Mouse (Mus musculus) limb, embryonic 12.5 days (tissue): Measurements from ENCODE around the gene 4930550C14Rik. TPM values are rescaled to one million over a fixed set of nuclear protein-coding genes. Genes with fewer than 3 reads are reported as not detected.
A peak's percentile ranks its signal among the peaks of the same experiment; 100 is the strongest.

Experiments
- ATAC-seq: fragments of 200-750 bp; cut with Nextera tagmentation; 2 replicates; pipeline ENCODE4 v1.8.0; 2017; ENCODE audit warnings: low read depth, moderate TSS enrichment; ENCODE audit not compliant: insufficient number of reproducible peaks, insufficient read depth, low FRiP score, low TSS enrichment
- H3K27ac ChIP-seq: fragments of 300-500 bp; sonication (generic); 2 replicates; pipeline ENCODE4 v1.5.1; 2016; ENCODE audit warnings: mild to moderate bottlenecking, moderate library complexity
- H3K27me3 ChIP-seq: fragments of 300-500 bp; sonication (generic); 2 replicates; pipeline ENCODE4 v1.6.1; 2016; ENCODE audit warnings: mild to moderate bottlenecking, moderate library complexity
- H3K36me3 ChIP-seq: fragments of 300-500 bp; sonication (generic); 2 replicates; pipeline ENCODE4 v1.6.1; 2016; ENCODE audit warnings: mild to moderate bottlenecking, moderate library complexity
- H3K4me1 ChIP-seq: fragments of 300-500 bp; sonication (generic); replicated peaks from 2 replicates; pipeline ENCODE4 v1.6.1; 2016
- H3K4me2 ChIP-seq: fragments of 300-500 bp; sonication (generic); 2 replicates; pipeline ENCODE4 v1.6.1; 2016; ENCODE audit warnings: mild to moderate bottlenecking, moderate library complexity
- H3K4me3 ChIP-seq: fragments of 300-500 bp; sonication (generic); replicated peaks from 2 replicates; pipeline ENCODE4 v1.5.1; 2016; ENCODE audit warnings: mild to moderate bottlenecking
- H3K9ac ChIP-seq: fragments of 300-500 bp; sonication (generic); replicated peaks from 2 replicates; pipeline ENCODE4 v1.6.1; 2016; ENCODE audit warnings: mild to moderate bottlenecking, moderate library complexity
- H3K9me3 ChIP-seq: fragments of 300-500 bp; sonication (generic); 2 replicates; pipeline ENCODE4 v1.6.1; 2016; ENCODE audit warnings: mild to moderate bottlenecking, moderate library complexity
- WGBS: fragments of 180-500 bp; shearing (Covaris S2); methylation state at CpG from one replicate; pipeline ENCODE4 v1.1.7; 2016; 5-methylcytosine and 5-hydroxymethylcytosine counted together
- polyA plus RNA-seq: library from polyadenylated mRNA; unstranded; fragments of >200 nt; fragmentation: Nextera tagmentation; extraction: Ambion mirVana; gene quantifications from 2 replicates; pipeline ENCODE4 v1.2.1, GENCODE M21; 2016

Gene 4930550C14Rik
- polyA plus RNA-seq, result 0.68 TPM in 2 replicates

- Histone ChIP-seq H3K9ac (no peak within 1 kb of the TSS), H3K27ac (peak within 1 kb of the TSS; percentile 46)
- no peak for ATAC-seq
These were observed at the start of gene 4930550C14Rik for GRCm38 (mm10) chr9:53402291-53402711. Gene 4930550C14Rik, plus strand, starts transcription at chr9:53402325.

GRCm38 (mm10) chr9:53353161-53353560 lies 49.0 kb upstream of the 4930550C14Rik start:
- Histone ChIP-seq H3K27me3 (no peaks in the 10 kb centered on the region), H3K9ac (no peak overlapping the region), H3K9me3 (no peaks in the 10 kb centered on the region), H3K4me2 (no peak overlapping the region), H3K27ac (no peak overlapping the region), H3K4me1 (no peaks in the 10 kb centered on the region), H3K36me3 (no peaks in the 10 kb centered on the region), H3K4me3 (no peak overlapping the region)
- 91% methylated on average over 5 of the region's 5 CpGs for WGBS
- no peak for ATAC-seq

More at GRCm38 (mm10) chr9:53402291-53402711, at the start of gene 4930550C14Rik:
- 0 out of 2 replicates have a peak within 1 kb of the TSS, but pooled peaks have one; percentile 1 for H3K4me3 ChIP-seq
- peaks cover 33% of the 10 kb centered on the region for H3K4me1 ChIP-seq
- peak within 1 kb of the TSS; percentile 45 for H3K4me2 ChIP-seq
- H3K9me3 ChIP-seq, result no peaks in the 10 kb centered on the region
- H3K36me3 ChIP-seq, result no peaks in the 10 kb centered on the region
- H3K27me3 ChIP-seq, result no peaks in the 10 kb centered on the region
- 9% methylated on average over 11 of the region's 11 CpGs for WGBS

GRCm38 (mm10) chr9:53356219-53357155 lies 45.6 kb upstream of the 4930550C14Rik start:
- Histone ChIP-seq H3K27ac (no peak overlapping the region), H3K4me3 (no peak overlapping the region), H3K4me2 (no peak overlapping the region), H3K36me3 (no peaks in the 10 kb centered on the region), H3K9ac (no peak overlapping the region), H3K4me1 (no peaks in the 10 kb centered on the region), H3K27me3 (no peaks in the 10 kb centered on the region), H3K9me3 (no peaks in the 10 kb centered on the region)
- 55% methylated on average over 14 of the region's 14 CpGs for WGBS
- ATAC-seq, result no peak; the same call in 1 of the 2 replicates

- Histone ChIP-seq H3K36me3 (no peaks in the 10 kb centered on the region), H3K4me3 (no peak overlapping the region), H3K9ac (no peak overlapping the region), H3K9me3 (no peaks in the 10 kb centered on the region), H3K27ac (no peak overlapping the region), H3K27me3 (no peaks in the 10 kb centered on the region), H3K4me1 (no peaks in the 10 kb centered on the region), H3K4me2 (no peak overlapping the region)
- 68% methylated on average over 3 of the region's 3 CpGs for WGBS
- no peak for ATAC-seq
These were observed 30.8 kb upstream of the 4930550C14Rik start for GRCm38 (mm10) chr9:53371339-53371738.

- WGBS, result 76% methylated on average over 4 of the region's 4 CpGs
- Histone ChIP-seq H3K36me3 (no peaks in the 10 kb centered on the region), H3K9ac (no peak overlapping the region), H3K4me1 (no peaks in the 10 kb centered on the region), H3K4me2 (no peak overlapping the region), H3K27me3 (no peaks in the 10 kb centered on the region), H3K27ac (no peak overlapping the region), H3K4me3 (no peak overlapping the region), H3K9me3 (no peaks in the 10 kb centered on the region)
- ATAC-seq, result no peak
These were observed 26.2 kb upstream of the 4930550C14Rik start for GRCm38 (mm10) chr9:53375907-53376306.

- Histone ChIP-seq H3K27ac (no peak overlapping the region), H3K9me3 (no peaks in the 10 kb centered on the region), H3K4me3 (no peak overlapping the region), H3K36me3 (no peaks in the 10 kb centered on the region), H3K27me3 (no peaks in the 10 kb centered on the region), H3K4me2 (no peak overlapping the region), H3K4me1 (no peaks in the 10 kb centered on the region), H3K9ac (no peak overlapping the region)
- 83% methylated on average over 13 of the region's 13 CpGs for WGBS
- ATAC-seq, result no peak
These were observed 25.3 kb upstream of the 4930550C14Rik start for GRCm38 (mm10) chr9:53376820-53377219.

- Histone ChIP-seq H3K36me3 (no peaks in the 10 kb centered on the region), H3K27ac (no peak overlapping the region), H3K4me3 (no peak overlapping the region), H3K4me2 (no peak overlapping the region), H3K27me3 (no peaks in the 10 kb centered on the region), H3K9ac (no peak overlapping the region), H3K4me1 (no peaks in the 10 kb centered on the region), H3K9me3 (no peaks in the 10 kb centered on the region)
- no peak for ATAC-seq
- WGBS, result 68% methylated on average over 5 of the region's 5 CpGs
These were observed 24.5 kb upstream of the 4930550C14Rik start for GRCm38 (mm10) chr9:53377597-53377996.

GRCm38 (mm10) chr9:53378171-53378570 lies 24.0 kb upstream of the 4930550C14Rik start:
- no peaks in the 10 kb centered on the region for H3K36me3 ChIP-seq
- WGBS, result 74% methylated on average over 3 of the region's 3 CpGs
- no peak overlapping the region for H3K4me3 ChIP-seq
- H3K4me2 ChIP-seq, result no peak overlapping the region
- H3K9ac ChIP-seq, result no peak overlapping the region
- no peaks in the 10 kb centered on the region for H3K9me3 ChIP-seq
- H3K27me3 ChIP-seq, result no peaks in the 10 kb centered on the region
- ATAC-seq, result no peak
- no peak overlapping the region for H3K27ac ChIP-seq
- no peaks in the 10 kb centered on the region for H3K4me1 ChIP-seq

GRCm38 (mm10) chr9:53380595-53380994 lies 21.5 kb upstream of the 4930550C14Rik start:
- Histone ChIP-seq H3K4me1 (0 out of 2 replicates have a peak, but pooled peaks cover 4% of the 10 kb centered on the region), H3K27ac (no peak overlapping the region), H3K4me3 (no peak overlapping the region), H3K9ac (no peak overlapping the region), H3K36me3 (no peaks in the 10 kb centered on the region), H3K4me2 (no peak overlapping the region), H3K9me3 (no peaks in the 10 kb centered on the region), H3K27me3 (no peaks in the 10 kb centered on the region)
- ATAC-seq, result no peak
- 89% methylated on average over 2 of the region's 2 CpGs for WGBS

GRCm38 (mm10) chr9:53381113-53381615 lies 21.0 kb upstream of the 4930550C14Rik start:
- no peaks in the 10 kb centered on the region for H3K27me3 ChIP-seq
- no peak overlapping the region for H3K27ac ChIP-seq
- no peaks in the 10 kb centered on the region for H3K36me3 ChIP-seq
- H3K4me2 ChIP-seq, result no peak overlapping the region
- WGBS, result 76% methylated on average over 5 of the region's 5 CpGs
- H3K9me3 ChIP-seq, result no peaks in the 10 kb centered on the region
- no peak for ATAC-seq
- H3K4me3 ChIP-seq, result no peak overlapping the region
- no peak overlapping the region for H3K9ac ChIP-seq
- H3K4me1 ChIP-seq, result 0 out of 2 replicates have a peak, but pooled peaks cover 4% of the 10 kb centered on the region
